Mouse (Mus musculus): ENCODE measurements around the gene Serpind1.

Serpind1 gene

DNA sequence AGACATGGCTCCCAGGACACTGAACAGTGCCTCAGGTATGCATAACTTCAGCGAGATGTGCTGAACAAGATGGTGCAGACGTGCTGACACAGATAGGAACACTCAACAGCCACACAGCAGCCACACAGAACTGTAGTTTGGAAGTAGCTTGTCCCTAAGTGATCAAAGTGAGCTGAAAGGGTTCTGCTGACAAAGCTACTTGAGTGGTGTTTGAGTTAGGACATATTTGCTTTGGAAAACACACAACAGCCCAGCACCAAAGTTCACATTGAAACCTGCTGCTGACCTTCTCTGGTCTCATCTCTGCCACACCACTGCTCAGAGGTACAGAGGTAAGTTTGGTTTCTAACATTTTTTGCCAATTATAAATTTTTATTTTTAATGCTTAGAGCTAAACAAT is at the start of gene Serpind1:
Gene Serpind1, plus strand, starts transcription at position 256 of the 400 bp plus-strand sequence.
- no peak for DNase-seq

DNA sequence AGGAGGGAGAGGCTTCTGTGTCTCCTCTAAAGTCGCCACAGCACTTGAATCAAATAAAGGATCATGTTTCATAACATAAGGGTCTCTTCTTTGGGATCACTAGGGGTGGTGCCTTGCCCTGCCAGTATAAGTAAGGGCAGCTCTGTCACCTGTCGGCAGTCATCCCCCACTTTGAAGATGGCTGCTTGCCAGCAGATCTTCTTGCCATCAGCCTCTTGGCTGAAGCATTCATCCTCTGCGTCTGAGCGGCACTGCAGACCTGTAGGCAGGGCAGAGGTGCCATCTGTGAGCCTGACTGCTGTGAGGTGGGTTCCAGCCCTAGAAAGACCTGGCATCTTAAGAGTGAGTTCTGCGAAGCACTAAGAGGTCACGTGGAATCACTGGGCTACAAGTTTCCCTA is 48.0 kb upstream of the Serpind1 start:
- no peak for DNase-seq

DNA sequence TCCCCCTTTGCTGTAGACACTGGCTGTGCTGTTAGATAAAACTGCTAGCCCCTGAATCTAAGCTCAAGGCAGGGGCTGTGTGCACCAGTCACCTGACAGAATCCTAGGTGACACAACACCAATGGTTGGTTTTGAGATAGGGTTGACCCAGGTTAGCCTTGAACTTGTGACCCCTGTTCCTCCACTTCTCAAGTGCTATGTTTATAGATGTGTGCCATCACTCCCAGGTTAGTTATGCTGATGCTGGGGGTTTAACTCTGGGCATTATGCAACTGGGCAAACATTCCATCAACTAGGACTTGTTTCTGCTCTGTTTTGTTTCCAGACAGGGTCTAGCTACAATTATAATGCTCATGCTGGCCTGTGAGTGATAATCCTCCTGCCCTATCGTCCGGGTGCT is 44.1 kb upstream of the Serpind1 start:
- no peak for DNase-seq

DNA sequence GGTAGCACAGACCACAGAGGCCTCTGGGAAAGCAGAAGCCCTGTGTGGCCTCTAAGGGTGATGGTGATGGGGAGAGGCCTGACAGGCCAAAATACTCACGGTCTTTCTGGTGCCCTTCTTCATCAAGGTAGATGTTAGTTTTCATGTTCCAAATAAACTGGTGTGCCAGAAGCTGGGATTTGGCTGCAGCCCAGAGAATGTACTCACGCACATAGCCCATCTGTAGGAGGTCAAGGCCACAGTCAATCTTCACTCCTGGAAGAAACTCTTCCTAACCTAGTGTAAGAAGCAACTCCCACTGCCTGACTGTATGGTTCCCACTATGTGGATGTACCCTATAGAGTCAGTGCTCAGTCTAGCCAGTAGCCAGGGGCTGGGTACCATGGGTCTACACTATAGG is 40.2 kb upstream of the Serpind1 start:
- no peak for DNase-seq

DNA sequence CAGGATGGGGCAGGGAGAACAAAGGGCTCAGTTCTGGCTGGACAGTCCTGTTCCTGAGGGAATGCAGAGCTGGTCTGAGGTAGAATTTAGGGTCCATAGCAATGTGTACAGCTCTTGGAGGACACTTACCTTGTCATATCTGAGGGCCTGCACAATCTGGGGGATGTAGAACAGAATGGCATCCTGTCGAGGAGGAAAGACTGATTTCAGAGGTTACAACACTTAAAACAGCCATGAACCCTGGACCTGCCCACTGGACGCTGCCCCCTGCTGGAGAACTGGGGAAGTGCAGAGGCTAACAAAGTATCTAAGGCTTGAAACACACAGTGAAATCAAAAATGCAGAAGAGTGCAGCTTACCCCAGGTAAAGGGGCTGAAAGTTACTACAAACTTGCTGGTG is 38.4 kb upstream of the Serpind1 start:
- peak; percentile 73 to 82 for DNase-seq

DNA sequence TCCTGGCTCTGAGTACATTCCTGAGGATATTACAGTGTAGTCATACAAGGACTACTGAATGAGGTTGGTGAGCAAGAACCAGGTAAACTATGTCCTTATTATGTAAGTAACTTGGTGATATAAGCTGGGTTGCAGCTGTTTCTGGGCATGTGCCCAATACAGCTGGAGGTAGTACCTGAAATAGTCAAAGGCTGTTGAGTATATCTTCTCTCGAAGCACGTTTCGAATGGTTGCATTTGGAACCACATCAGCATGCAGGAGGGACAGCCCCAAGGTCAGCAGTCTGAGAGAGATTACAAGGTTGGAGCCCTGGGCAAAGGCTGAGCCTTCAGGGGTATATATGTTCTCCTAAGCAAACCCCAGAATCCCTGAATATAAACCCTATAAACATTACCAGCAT is 30.4 kb upstream of the Serpind1 start:
- no peak for DNase-seq

DNA sequence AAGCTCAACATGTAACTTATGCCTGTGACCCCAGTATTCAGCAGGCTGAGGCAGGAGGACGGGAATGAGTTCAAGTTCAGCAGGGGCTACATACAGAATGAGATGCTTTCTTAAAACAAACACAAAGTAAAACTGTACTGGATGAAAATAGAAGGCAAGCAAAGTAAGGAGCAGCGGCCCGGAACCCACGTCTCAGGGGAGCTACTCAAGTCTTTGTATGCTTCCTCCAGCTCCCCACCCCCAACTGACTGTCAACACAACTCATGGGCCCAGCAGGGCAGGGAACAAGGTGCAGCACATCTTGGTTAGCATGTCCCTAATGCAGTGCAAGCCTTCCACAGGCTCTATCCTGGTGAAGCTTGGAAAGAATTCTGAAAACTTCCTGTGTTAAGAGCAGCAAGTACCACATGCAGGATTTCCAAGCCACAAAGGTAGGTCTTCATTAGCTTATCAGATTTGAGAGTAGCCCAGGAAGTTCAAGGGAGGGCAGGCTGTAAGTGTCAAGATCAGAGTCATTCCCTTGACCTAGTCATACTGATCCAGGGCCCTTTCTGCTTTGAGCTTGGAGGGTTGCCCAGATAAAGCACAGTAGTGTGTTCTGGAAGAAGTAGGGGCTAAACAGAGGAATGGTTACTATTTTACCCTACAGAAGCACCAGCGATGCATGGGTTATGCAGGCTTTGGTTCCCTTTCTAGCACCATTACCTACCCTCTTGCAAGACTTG is 27.5 kb upstream of the Serpind1 start:
- no peak for DNase-seq

DNA sequence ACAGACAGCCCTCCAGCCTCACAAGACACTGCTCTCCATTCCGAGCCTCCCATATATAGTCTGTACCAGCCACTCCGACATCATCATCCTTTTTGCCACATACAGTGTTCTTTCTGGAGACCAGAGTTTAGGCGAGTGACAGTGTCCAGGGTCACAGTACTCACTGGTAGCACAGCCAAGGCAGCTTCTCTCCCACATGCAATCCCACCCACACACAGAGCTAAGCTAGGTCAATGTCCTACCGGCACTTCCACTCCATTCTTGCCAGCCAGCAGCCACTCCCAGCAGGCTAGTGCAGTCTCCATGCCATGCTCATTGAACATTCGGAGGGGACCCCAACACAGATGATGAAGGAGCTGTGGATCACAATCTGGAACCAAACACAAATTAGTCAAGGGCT is 23.7 kb upstream of the Serpind1 start:
- DNase-seq, result no peak

DNA sequence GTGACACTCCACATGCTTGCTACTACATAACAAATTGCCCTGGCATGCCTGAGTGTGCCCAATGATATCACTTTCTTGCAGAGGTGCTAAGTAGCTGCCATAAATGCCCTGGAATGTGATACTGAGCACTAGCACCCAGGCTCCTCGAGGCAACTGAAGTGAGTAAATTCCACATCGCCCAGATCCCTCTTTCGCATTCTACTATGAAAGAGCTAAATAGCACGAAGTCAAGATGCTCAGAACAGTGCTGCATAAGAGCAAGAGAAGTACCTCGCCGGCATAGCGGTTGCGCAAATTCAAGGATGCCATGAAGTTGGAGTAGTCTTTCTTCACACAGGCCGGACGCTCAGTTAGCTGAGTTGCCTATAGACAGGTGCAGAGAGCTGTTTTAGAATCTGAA is 22.1 kb upstream of the Serpind1 start:
- no peak for DNase-seq

DNA sequence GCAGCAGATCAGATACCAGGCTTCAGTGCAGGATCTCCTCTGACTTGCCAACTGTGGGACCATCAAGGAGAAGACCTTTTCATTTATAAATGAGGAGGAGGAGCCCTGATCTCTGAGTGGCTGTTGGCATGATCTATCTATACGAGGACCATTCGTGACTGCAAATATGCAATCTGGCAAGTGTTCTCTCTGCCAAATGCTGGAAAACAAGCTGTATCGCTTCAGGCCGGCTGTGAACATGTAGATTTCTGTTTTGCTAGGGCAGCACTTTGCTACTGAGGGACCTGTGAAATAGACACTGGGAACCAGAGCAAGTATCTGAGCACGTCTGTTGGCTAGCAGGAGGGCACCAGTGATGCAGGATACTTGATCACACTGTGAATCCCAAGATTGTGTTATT is 18.6 kb upstream of the Serpind1 start:
- no peak for DNase-seq

DNA sequence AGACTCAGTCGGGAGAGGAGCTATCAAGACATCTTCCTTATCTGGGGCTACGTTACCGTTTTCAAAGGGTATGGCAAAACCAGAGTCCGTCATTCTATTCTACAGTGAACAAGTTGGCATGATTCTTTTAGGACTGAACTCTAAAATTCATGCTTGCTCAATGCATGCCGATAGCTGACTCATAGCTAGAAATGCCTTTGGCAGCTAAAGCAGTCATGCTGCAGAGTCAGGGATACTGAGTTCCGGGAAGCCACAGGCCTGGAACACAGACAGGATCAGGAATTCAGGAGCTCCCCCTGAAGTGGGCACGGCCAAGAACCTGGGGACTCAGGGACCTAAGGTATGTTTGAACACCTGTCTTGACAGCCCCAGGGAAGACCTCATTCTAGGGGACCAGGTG is 14.6 kb upstream of the Serpind1 start:
- no peak for DNase-seq

DNA sequence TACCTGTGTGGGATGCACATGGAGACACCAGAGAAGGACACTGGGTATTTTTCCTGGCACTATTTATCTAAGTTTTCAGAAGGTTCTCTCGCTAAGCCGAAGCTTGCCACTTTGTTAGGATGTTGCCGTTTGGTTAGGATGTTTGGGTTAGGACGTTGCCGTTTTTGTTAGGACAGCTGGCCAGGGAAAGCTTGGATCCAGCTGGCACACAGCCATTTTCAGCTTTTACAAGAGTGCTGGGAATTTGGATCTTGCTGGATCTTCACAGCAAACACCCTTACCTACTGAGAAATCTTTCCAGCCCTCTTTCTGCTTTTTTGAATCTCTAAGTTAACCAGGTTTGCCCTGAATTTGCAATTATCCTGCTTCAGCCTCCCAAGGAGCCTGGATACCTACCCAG is 9.7 kb upstream of the Serpind1 start:
- DNase-seq, result no peak

DNA sequence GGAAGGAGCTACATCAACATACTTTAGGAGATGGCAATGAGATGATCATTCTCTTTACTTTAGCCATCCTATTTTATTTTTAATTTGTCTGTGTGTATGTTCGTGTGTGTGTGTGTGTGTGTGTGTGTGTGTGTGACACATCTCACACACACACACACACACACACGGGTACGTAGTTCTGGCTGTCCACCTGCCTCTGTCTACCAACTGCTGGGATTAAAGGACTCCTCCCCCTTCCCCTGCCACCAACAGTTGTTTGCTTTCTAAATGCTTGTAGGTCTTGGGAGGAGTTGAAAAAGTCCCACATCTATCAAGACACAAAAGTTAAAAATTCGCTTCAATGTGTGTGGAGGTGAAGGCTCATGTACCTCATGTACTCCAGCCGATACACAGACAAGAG is 6.4 kb upstream of the Serpind1 start:
- no peak for DNase-seq

DNA sequence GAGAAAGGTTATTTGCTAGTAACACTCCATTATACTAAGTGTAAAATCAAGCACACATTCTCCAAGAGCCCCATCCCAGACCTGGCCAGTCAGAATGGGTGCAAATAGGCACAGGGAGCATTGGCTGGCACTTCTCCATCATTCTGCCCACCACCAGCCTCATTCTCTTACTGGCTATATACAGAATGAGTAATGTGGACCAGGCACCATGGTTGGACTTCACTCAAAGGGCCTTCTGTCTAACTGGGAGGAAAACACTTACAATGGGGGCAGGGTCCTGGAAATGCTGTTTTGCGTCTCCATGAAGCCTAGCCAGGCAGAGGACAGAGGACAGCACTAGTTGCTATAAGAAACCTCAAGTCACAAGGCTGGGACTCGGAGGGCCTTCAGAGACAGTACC is 5.1 kb upstream of the Serpind1 start:
- no peak for DNase-seq

DNA sequence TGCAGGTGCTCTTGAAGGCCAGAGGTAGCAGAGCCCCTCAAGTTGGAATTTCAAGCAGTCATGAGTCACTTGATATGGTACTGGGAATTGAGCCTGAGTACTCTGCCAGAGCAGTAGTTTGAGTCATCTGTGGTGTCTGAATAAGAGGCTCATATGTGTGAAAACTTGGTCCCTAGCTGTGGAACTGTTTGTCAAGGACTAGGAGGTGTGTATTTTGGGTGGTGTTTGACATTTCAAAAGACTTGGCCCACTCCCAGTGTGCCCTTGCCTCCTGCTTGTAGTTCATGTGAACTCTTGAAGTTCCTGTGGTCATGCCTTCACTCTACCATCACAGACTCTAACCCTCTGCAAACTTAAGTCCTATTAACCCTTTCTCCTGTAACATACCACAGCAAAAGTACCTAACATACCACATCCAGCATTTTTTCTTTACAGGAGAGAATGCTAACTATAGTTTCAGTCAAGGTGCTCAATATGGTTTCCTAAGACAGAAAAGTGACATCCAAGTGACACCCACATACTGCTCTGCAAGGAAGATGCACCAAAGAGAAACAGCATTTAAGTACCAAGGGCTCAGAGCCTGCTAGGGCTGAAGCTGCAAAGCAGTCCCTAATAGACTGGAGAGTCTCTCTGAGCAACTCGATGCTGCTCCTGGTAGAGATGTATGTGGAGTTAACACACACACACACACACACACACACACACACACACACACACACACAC is 1.2 kb upstream of the Serpind1 start:
- no peak for DNase-seq

DNA sequence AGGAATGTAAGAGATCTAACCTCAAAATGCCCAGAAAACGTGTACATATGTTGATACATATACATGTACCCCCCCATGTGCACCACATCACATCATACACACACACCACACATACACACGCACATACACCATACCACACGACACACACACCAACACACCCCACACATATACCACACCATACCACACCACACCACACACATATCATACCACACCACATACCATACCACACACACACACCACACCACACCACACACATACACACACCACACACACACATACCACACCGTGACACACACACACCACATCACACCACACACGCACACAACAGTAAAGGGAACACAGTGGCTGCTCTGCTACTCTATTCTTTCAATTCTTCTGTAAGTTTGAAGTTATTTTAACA is 684 bp downstream of the Serpind1 start:
- DNase-seq, result no peak

DNA sequence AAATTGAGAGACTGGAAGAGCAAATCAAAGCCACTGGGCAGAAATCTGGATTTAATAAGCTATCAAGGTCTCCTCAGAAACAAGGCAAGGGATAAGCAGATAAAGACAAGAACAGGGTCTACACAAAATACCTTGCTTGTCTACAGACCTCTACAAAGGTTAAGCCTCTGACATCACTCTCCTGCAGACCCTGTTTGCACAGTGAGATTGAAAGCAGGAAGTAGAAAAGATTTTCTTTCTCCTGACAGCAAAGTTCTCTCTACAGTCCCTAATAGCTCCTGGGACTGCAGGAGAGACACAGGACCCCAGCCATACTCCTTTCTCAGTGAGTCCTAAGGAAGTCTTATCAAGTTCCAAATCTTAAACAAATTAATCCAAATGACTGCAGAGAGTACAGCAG is 3.4 kb downstream of the Serpind1 start:
- no peak for DNase-seq

DNA sequence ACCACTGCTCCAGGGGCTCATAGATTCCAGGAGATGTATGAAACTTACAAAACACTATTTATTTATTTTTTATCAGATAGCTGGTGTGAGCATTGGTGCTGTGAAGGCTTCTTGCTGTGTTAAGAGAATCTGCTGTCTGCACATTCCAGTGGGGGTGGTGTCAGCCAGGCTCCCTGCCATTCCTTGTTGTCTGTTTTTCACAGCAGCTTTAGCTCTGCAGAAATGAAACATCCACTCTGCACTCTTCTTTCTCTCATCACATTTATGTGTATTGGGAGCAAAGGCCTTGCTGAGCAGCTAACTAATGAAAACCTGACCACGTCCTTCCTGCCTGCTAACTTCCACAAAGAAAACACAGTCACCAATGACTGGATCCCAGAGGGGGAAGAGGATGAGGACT is 4.9 kb downstream of the Serpind1 start:
- no peak for DNase-seq

DNA sequence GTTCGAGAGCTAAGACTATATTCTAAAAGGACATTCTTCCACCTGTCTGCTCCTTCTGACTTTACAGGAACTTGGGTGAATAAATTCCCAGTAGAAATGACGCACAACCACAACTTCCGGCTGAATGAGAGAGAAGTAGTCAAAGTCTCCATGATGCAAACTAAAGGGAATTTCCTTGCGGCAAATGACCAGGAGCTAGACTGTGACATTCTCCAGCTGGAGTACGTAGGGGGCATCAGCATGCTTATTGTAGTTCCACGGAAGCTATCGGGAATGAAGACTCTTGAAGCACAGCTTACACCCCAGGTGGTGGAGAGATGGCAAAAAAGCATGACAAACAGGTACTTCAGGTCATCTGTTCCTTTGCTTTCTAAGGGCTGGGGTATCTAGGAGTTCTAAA is 8.5 kb downstream of the Serpind1 start:
- DNase-seq, result no peak

DNA sequence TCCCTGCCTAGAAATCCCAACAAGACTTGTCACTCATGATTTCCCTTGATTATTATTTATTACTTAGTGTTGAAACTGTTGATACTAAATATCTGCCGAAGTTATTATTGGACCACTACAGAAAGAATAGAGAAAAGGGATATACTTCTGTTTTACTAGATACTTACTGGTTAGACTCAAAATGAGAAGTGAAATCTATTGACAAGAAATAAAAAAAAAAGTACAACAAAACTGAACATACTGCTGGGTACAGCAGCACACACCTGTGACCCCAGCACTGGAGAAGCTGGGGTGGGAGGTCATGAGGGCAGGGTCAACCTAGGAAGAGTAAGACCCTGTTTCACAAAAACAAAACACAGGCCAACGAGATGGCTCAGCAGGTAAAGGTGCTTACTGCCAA is 9.5 kb downstream of the Serpind1 start:
- no peak for DNase-seq

DNA sequence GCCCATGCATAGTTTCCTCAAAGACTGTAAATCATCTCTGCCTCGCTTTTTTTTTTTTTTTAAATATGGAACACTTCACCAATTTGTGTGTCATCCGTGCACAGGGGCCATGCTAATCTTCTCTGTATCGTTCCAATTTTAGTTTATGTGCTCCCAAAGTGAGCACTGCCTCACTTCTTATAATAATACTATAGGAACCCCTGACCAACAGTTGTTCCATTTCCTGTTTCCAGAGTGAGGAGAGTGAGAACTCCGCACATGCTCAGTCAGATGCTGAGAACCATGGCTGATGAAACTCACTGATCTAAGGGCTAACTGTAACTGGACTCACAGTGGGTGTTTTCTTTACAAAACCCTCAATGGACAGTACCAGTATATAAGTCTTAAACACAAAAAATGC is 10.7 kb downstream of the Serpind1 start:
- DNase-seq, result no peak

DNA sequence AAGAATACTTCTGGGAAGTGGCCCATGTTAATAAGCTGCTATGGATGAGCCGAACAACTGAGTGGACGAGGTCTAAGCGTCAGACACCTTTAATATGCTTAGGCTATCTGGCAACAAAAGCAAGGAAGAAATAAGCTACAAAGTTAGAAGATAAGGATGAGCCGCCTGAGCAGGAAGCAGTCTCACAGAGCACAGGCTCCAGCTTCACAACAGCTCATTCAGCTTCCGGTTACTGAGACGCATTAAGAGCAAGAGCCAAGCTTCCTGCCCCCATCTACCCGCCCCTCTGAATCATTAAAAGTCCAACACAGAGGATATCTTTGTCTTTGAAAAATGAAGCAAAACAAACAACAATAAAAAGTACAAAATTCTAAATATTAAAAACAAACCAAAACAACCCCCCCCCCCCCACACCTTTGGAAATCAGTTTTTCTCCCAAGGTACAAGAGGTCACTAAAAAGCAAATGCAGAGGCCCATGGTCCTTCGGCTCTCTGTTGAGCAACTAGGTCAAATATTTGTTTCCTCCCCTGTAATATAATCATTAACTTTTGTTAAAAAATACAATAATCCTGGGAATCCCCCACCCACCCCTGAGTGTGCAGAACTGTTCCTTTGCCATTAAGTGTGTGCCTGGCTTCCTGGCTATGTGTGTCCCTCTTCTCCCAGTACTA is 14.1 kb downstream of the Serpind1 start:
- no peak for DNase-seq

DNA sequence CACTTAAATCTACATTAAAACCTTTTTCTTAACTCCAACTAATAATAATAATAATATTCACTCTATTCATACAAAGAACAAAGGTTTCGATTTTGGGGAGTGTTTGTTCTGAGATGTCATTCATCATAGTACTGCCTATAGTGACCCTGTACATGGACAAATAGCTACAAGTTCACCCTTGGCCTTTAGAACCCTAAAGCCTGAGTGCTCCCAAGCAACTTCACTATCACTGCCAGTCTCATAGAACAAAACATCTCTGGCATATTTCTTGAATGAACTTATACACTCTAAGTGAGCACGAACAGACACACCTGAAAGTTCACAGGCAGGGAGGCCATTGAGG is 14.6 kb downstream of the Serpind1 start:
- DNase-seq, result no peak

DNA sequence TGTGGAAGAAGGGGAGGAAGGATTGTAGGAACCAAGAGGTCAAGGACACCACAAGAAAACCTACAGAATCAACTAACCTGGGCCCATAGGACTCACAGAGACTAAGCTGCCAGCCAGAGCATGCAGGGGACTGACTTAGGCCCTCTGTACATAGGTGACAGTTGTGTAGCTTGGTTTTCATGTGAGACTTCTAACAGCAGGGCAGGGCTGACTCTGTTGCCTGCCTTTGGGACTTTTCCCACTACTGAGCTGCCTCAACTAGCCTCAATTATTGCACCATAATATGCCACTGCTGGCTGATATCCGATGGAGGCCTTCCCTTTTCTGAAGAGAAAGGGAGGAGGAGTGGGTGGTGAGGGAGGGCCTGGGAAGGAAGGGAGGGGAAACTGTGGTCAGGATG is 15.6 kb downstream of the Serpind1 start:
- no peak for DNase-seq

All from thymus, postnatal 36 days (tissue).